Mouse (Mus musculus): ENCODE data around the gene Btf3.

Gene Btf3

DNA sequence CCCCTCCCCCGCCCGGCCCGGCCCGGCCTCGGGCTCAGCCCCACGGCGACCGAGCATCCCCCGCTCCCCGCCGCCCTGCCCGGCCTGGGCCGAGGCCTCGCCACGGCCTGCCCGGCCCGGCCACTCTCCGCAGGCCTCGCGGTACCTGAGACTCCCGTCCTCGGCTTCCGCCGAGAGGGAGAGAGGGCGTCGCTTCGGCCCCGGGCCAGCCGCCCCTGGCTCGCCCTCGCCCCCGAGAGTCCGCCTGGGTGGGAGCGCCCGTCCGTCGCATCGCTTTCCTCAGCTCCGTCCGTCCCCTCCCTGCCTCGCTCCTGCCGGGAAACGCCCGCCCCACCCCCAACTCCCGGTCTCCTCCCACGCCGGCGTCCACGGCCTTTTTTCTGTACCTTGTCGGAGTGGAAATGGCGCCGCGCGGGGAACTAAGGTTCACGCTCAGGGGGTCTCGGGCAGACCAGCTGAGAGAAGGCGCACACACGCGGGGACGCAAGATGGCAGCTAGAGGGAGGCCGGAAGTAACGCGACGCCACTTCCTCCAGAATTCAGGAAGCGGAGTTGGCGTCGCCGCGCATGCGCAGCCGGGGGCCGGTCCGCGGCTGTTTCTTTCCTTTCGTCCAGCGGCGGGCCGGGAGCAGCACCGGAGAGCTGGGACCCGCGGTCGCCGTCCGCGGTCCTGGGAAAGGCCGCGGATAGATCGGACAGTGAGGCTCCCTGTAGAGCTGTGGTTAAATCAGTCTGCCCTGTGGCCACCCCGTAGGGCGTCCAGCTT lies at the start of gene Btf3:
Gene Btf3, minus strand, starts transcription at position 527 of the 766 bp plus-strand sequence.
- no peaks in the 10 kb centered on the region for H3K9me3 ChIP-seq (ENCODE audit: low read length)
- H3K4me1 ChIP-seq (replicated peaks; ENCODE audit: low read depth, low read length) = peaks cover 47% of the 10 kb centered on the region
- no peak for TF ChIP-seq NANOG (IDR thresholded peaks at IDR 0.05; ENCODE audit: borderline replicate concordance, low read length)
- TF ChIP-seq POU5F1 (IDR thresholded peaks at IDR 0.05; ENCODE audit: borderline replicate concordance, low read length) = no peak
- TF ChIP-seq CTCF (conservative IDR thresholded peaks at IDR 0.05; ENCODE audit: low read length) = no peak
- no peaks in the 10 kb centered on the region for H3K27me3 ChIP-seq (ENCODE audit: insufficient read depth, low read length)
- H3K36me3 ChIP-seq (ENCODE audit: insufficient read depth, low read length) = peaks cover 37% of the 10 kb centered on the region
- peak within 1 kb of the TSS; percentile 92 for H3K4me3 ChIP-seq (replicated peaks; ENCODE audit: low read length)

DNA sequence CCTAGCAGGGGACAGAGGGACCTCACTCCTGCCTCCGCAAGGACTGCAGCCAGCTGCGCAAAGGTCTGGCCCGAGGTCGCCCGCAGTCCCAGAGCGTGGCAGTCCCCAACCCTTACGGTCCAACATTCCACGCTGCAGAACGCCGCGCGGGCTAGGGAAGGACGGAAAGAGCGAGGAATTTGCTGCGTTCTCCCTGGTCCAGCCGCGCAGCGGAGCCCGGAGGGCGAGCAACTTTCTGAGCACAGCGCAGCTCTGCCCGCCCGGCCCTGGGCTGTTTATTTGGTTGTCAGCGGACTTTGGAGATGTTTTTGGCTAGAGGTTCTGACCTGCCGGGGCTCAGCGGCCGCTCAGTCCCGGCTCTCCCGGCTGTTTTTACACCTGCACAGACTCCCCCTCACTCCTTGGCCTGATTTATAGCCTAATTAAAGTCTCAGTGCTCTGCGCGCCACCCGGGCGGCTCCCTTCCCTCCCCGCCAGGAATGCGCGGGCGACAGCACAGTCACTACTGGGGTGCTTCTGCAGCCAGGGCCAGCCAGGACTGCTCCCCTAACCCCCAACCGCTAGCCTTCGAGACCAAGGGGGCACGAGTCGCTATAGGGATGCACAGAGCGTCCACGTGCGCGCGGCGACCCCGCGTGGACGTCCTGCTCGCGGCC lies 49.1 kb upstream of the Btf3 start:
- no peaks in the 10 kb centered on the region for H3K9me3 ChIP-seq (ENCODE audit: low read length)
- peaks cover 18% of the 10 kb centered on the region for H3K4me1 ChIP-seq (replicated peaks; ENCODE audit: low read depth, low read length)
- H3K4me3 ChIP-seq (replicated peaks; ENCODE audit: low read length) = peak overlapping the region; percentile 71
- H3K27me3 ChIP-seq (ENCODE audit: insufficient read depth, low read length) = peaks cover 87% of the 10 kb centered on the region
- no peaks in the 10 kb centered on the region for H3K36me3 ChIP-seq (ENCODE audit: insufficient read depth, low read length)
- TF ChIP-seq NANOG (IDR thresholded peaks at IDR 0.05; ENCODE audit: borderline replicate concordance, low read length) = no peak
- no peak for TF ChIP-seq POU5F1 (IDR thresholded peaks at IDR 0.05; ENCODE audit: borderline replicate concordance, low read length)
- TF ChIP-seq CTCF (conservative IDR thresholded peaks at IDR 0.05; ENCODE audit: low read length) = no peak

DNA sequence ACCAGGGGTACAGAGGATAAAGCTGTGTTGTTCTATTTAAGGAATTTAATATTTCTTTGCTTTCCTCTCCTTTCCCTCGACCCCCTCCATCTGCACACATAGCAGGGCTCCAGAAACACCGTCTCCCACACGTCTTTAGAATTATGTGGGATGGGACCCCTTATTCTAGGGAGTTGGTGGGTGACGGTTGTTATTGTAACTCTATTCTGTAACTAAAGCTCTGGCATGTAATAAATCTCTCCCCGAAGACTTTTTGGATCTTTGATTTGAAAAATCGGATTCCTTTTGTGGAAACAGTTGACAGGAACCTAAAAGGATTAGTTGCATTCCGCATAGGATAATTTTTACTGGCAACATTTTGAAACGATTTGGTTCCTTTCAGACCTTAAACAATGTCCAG lies 48.3 kb upstream of the Btf3 start:
- peaks cover 18% of the 10 kb centered on the region for H3K4me1 ChIP-seq (replicated peaks; ENCODE audit: low read depth, low read length)
- no peaks in the 10 kb centered on the region for H3K9me3 ChIP-seq (ENCODE audit: low read length)
- TF ChIP-seq CTCF (conservative IDR thresholded peaks at IDR 0.05; ENCODE audit: low read length) (no peak), POU5F1 (IDR thresholded peaks at IDR 0.05; ENCODE audit: borderline replicate concordance, low read length) (no peak), NANOG (IDR thresholded peaks at IDR 0.05; ENCODE audit: borderline replicate concordance, low read length) (no peak)
- H3K4me3 ChIP-seq (replicated peaks; ENCODE audit: low read length) = no peak overlapping the region
- H3K27me3 ChIP-seq (ENCODE audit: insufficient read depth, low read length) = peaks cover 89% of the 10 kb centered on the region
- H3K36me3 ChIP-seq (ENCODE audit: insufficient read depth, low read length) = no peaks in the 10 kb centered on the region

DNA sequence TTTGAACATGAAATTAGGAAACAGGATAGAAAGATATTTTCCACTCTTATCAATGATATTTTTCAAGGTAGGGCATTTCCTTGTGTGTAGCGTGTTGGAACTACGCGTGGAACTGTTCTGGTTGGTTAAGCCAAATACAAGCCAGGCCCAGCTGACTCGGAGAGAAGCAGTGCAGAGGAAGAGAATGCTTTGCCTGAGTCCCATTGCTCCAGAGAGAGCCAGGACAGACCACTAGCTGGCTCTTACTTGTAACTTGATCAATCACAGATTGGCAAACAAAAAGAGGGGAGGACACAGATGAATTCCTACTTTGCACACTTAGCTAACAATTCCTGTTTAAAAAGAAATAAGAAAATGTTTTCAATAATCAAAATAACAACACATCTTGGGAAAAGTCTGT lies 46.2 kb upstream of the Btf3 start:
- Histone ChIP-seq H3K4me3 (replicated peaks; ENCODE audit: low read length) (no peak overlapping the region), H3K9me3 (ENCODE audit: low read length) (no peaks in the 10 kb centered on the region), H3K4me1 (replicated peaks; ENCODE audit: low read depth, low read length) (peaks cover 36% of the 10 kb centered on the region), H3K36me3 (ENCODE audit: insufficient read depth, low read length) (no peaks in the 10 kb centered on the region), H3K27me3 (ENCODE audit: insufficient read depth, low read length) (peaks cover 89% of the 10 kb centered on the region)
- no peak for TF ChIP-seq CTCF (conservative IDR thresholded peaks at IDR 0.05; ENCODE audit: low read length)
- TF ChIP-seq POU5F1 (IDR thresholded peaks at IDR 0.05; ENCODE audit: borderline replicate concordance, low read length) = no peak

DNA sequence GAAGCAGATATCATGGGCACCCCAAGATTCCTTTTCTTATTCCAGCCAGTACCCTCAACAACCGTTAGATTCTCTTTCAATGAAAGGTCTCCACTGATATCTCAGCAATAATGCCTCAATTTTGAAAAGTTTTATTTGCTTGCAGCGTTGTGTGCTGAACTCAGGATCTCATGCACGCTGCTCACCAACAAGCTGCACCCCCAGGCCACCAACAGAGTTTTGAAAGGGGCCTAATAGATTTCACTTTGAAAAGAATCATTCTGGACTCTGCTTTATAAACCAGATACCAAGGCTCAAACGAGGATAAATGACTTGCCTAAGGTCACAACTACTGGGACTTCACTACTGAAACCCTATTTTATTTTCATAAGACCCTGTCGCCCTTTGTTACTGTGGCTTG lies 44.4 kb upstream of the Btf3 start:
- H3K9me3 ChIP-seq (ENCODE audit: low read length) = no peaks in the 10 kb centered on the region
- H3K4me3 ChIP-seq (replicated peaks; ENCODE audit: low read length) = no peak overlapping the region
- TF ChIP-seq POU5F1 (IDR thresholded peaks at IDR 0.05; ENCODE audit: borderline replicate concordance, low read length) (no peak), CTCF (conservative IDR thresholded peaks at IDR 0.05; ENCODE audit: low read length) (no peak), NANOG (IDR thresholded peaks at IDR 0.05; ENCODE audit: borderline replicate concordance, low read length) (no peak)
- H3K27me3 ChIP-seq (ENCODE audit: insufficient read depth, low read length) = peaks cover 87% of the 10 kb centered on the region
- peaks cover 36% of the 10 kb centered on the region for H3K4me1 ChIP-seq (replicated peaks; ENCODE audit: low read depth, low read length)
- H3K36me3 ChIP-seq (ENCODE audit: insufficient read depth, low read length) = no peaks in the 10 kb centered on the region

DNA sequence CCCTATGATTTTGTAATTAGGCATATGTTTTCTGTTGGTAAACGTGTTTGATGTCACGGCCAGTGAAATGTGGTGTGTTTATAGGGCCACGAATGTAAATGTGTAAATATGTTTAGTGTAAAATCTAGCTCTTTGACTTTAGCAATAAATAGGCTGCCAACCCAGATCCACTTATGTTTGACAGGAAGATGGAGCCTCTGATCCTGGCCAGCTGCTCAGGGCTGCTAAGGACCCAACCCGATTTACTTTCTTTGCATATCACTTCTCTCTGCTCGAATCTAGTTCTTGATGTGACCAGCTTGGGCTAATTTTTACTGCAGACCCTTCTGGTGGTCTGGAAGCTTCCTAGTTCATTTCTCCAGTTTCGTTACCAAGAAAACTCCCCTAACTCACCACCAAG lies 43.6 kb upstream of the Btf3 start:
- Histone ChIP-seq H3K4me3 (replicated peaks; ENCODE audit: low read length) (no peak overlapping the region), H3K27me3 (ENCODE audit: insufficient read depth, low read length) (peaks cover 85% of the 10 kb centered on the region), H3K4me1 (replicated peaks; ENCODE audit: low read depth, low read length) (peaks cover 34% of the 10 kb centered on the region), H3K36me3 (ENCODE audit: insufficient read depth, low read length) (no peaks in the 10 kb centered on the region), H3K9me3 (ENCODE audit: low read length) (no peaks in the 10 kb centered on the region)
- TF ChIP-seq POU5F1 (IDR thresholded peaks at IDR 0.05; ENCODE audit: borderline replicate concordance, low read length) (no peak), NANOG (IDR thresholded peaks at IDR 0.05; ENCODE audit: borderline replicate concordance, low read length) (no peak), CTCF (conservative IDR thresholded peaks at IDR 0.05; ENCODE audit: low read length) (no peak)

DNA sequence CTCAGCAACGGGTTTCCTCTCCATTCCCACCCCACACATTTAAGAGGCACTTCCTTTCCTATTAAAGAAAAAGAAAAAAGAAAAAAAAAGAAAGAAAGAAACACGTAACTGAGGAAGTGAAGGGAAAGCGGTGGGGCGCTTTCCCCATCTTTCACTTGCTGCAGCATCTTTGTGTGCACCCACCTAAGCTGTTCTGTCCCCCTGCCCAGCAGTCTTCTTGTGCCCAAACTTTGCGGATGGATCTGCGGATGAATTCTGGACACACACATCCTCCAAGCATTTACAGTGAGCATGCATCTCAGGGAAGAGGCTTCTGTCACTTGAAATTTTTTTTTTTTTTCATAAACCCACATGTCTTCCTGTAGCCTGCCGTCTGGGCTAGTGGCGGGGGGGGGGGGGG lies 42.5 kb upstream of the Btf3 start:
- H3K27me3 ChIP-seq (ENCODE audit: insufficient read depth, low read length) = peaks cover 83% of the 10 kb centered on the region
- TF ChIP-seq POU5F1 (IDR thresholded peaks at IDR 0.05; ENCODE audit: borderline replicate concordance, low read length) (no peak), CTCF (conservative IDR thresholded peaks at IDR 0.05; ENCODE audit: low read length) (no peak), NANOG (IDR thresholded peaks at IDR 0.05; ENCODE audit: borderline replicate concordance, low read length) (no peak)
- no peak overlapping the region; the same call in 1 of the 2 replicates for H3K4me3 ChIP-seq (replicated peaks; ENCODE audit: low read length)
- H3K9me3 ChIP-seq (ENCODE audit: low read length) = no peaks in the 10 kb centered on the region
- peaks cover 32% of the 10 kb centered on the region for H3K4me1 ChIP-seq (replicated peaks; ENCODE audit: low read depth, low read length)
- H3K36me3 ChIP-seq (ENCODE audit: insufficient read depth, low read length) = no peaks in the 10 kb centered on the region

DNA sequence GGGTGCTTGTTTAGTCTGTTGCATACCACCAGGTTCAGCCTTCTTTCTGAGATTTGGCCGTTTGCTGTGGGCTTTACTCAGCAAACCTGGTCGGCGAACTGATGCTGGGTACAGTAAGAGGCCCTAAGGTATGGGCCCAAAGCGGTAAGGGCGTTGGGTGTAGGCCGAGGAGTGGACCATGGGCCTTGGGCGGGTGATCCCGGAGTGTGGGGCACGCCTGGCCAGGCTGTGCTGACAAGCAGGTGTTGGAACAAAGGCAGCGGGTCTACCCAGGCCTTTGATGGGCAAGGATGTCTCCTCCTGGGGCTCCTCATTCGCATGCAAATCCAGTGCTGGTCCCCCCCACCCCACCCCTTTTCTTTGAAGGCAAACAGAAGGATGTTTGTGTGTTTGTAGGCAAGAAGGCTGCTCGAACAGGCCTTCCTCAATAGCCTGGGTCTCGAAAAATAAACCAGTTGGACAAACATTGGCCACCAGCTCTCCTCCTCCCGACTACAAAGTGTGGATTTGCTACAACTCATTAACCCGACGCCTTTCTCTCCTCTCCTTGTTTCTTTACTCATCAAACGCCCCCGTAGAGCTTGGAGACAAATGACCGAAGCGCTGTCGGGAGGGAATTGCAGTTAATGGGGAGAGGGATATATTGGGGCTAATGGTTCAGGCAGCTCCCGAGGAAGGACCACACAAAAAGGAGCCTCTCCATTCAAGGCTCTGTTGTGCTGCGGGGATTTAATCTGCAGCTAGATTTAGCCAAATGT lies 41.8 kb upstream of the Btf3 start:
- Histone ChIP-seq H3K4me1 (replicated peaks; ENCODE audit: low read depth, low read length) (peaks cover 37% of the 10 kb centered on the region), H3K9me3 (ENCODE audit: low read length) (no peaks in the 10 kb centered on the region), H3K4me3 (replicated peaks; ENCODE audit: low read length) (peak overlapping the region; percentile 53), H3K27me3 (ENCODE audit: insufficient read depth, low read length) (peaks cover 85% of the 10 kb centered on the region), H3K36me3 (ENCODE audit: insufficient read depth, low read length) (no peaks in the 10 kb centered on the region)
- 0 out of 2 replicates have a peak, but pooled peaks have one; percentile 5 for TF ChIP-seq POU5F1 (IDR thresholded peaks at IDR 0.05; ENCODE audit: borderline replicate concordance, low read length)
- no peak for TF ChIP-seq CTCF (conservative IDR thresholded peaks at IDR 0.05; ENCODE audit: low read length)

Measured in E14TG2a.4 (cell line).